Mouse (Mus musculus): ENCODE data around the gene Macrod2. TPM values are rescaled to one million over a fixed set of nuclear protein-coding genes. Genes with fewer than 3 reads are reported as not detected.

Gene Macrod2
- polyA plus RNA-seq, 1 experiment from 2014 or later: 28.7 TPM

DNA sequence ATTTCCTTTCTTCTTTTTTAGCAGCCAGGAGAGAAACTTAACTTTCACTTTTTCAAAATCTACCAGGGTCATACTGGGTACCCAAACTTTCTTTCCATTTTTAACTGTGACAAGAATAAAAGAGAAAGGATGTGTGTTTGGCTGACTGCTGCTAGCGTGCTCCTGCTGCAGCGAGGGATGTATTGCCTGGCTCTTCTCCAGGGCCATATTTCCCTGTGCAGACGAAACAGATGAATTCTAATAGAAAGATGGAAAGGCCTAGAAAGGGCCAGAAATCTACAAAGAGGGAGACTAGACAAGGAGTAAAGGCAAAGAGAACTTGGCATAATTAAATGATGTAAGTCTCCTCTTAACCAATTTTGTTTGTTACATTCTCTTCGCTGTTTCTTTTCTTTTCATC is 2005.7 kb downstream of the Macrod2 start:
- Histone ChIP-seq H3K4me1 (ENCODE audit: insufficient read depth, low read length) (no peaks in the 10 kb centered on the region), H3K27me3 (ENCODE audit: insufficient read depth, low read length) (no peaks in the 10 kb centered on the region), H3K4me3 (ENCODE audit: low read length) (no peak overlapping the region), H3K27ac (ENCODE audit: low read length) (no peak overlapping the region), H3K36me3 (ENCODE audit: insufficient read depth, low read length) (no peaks in the 10 kb centered on the region), H3K9me3 (ENCODE audit: low read length) (no peaks in the 10 kb centered on the region), H3K4me2 (replicated peaks; ENCODE audit: low read depth, low read length) (no peak overlapping the region), H3K9ac (replicated peaks; ENCODE audit: low read length) (no peak overlapping the region)
- no peak for ATAC-seq (ENCODE audit: low FRiP score, low TSS enrichment)
- 75% methylated on average over 4 of the region's 4 CpGs for WGBS

DNA sequence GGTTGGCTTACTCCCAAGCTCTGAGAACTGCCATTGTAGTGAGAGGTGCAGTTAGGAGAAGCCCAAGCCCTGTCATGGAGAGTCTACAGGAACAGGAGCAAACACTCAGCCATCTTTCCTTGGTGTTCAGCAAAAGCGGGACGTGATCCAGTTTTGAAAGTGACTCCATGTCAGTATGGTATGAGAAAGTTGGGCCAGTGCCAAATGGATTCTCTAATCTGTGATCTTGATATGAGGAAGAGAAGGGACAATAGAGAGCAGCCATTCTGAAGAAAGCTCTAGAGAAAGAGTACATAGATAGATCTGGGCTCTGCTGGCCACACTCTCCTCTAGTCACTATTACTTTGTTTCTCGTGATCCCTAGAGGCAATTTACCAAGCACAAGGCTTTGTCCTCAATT is 2006.2 kb downstream of the Macrod2 start:
- H3K4me1 ChIP-seq (ENCODE audit: insufficient read depth, low read length): no peaks in the 10 kb centered on the region
- H3K9me3 ChIP-seq (ENCODE audit: low read length): no peaks in the 10 kb centered on the region
- no peak for ATAC-seq (ENCODE audit: low FRiP score, low TSS enrichment)
- no peak overlapping the region for H3K4me2 ChIP-seq (replicated peaks; ENCODE audit: low read depth, low read length)
- WGBS: 87% methylated on average over 3 of the region's 3 CpGs
- H3K36me3 ChIP-seq (ENCODE audit: insufficient read depth, low read length): no peaks in the 10 kb centered on the region
- H3K27me3 ChIP-seq (ENCODE audit: insufficient read depth, low read length): no peaks in the 10 kb centered on the region
- no peak overlapping the region for H3K4me3 ChIP-seq (ENCODE audit: low read length)
- H3K27ac ChIP-seq (ENCODE audit: low read length): no peak overlapping the region
- H3K9ac ChIP-seq (replicated peaks; ENCODE audit: low read length): no peak overlapping the region

DNA sequence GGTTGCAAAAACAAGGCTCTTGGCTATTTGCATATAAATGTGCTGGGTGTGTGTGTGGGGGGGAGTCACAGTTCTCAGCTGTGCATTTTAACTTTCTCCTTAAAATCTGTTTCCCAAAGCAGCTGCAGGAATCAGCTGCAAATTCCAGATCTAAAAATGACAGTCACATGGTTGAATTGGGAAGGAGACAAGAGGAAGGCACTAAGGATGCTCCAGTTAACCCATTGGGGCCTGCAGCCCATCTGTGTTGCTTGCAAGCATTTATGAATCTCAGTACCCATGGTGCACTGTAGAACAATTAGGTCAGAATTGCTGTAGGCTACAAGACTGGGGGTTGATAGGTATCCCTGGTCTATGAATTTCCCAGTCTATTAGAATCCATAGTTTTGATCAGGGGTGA is 2008.3 kb downstream of the Macrod2 start:
- Histone ChIP-seq H3K27me3 (ENCODE audit: insufficient read depth, low read length) (no peaks in the 10 kb centered on the region), H3K9me3 (ENCODE audit: low read length) (no peaks in the 10 kb centered on the region), H3K9ac (replicated peaks; ENCODE audit: low read length) (no peak overlapping the region), H3K4me2 (replicated peaks; ENCODE audit: low read depth, low read length) (no peak overlapping the region), H3K4me1 (ENCODE audit: insufficient read depth, low read length) (no peaks in the 10 kb centered on the region), H3K27ac (ENCODE audit: low read length) (no peak overlapping the region), H3K4me3 (ENCODE audit: low read length) (no peak overlapping the region), H3K36me3 (ENCODE audit: insufficient read depth, low read length) (no peaks in the 10 kb centered on the region)
- ATAC-seq (ENCODE audit: low FRiP score, low TSS enrichment): no peak

DNA sequence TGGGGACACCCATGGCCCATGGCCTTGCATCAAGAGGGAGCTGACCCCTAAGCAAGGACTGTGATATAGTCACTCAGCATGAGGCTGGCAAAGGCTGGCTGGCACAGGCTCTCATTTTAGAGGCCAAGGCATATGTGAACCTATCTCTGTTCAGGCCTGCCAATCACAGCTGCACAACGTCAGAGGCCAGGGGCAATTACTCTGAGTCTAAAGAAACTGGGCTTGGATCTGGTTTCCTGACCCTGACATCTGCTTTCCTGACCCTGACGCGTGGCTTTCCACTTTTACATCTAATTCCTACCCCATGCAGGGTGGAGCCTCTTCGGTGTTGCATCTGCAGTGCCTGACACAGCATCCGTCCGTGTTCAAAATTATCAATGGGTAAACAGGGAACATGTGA is 2009.2 kb downstream of the Macrod2 start:
- no peaks in the 10 kb centered on the region for H3K4me1 ChIP-seq (ENCODE audit: insufficient read depth, low read length)
- ATAC-seq (ENCODE audit: low FRiP score, low TSS enrichment): no peak

DNA sequence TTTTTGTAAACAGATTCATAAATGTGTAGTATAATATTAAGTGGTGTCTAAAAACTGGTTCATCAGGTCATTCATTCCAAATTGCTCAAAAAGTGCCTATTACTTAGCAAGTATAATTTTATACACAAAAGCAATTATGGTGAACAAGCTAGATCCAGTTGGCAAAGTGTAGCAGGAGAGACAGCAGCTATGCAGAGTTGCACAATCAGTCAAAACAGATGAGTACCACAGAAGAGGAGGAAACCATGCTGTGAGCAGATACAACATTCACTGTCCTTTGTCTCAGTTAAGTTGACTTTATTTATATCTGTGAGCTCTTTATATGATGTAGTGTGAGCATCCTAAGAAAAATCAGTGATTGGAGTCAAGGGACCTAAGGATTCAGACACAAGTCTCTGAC is 2012.2 kb downstream of the Macrod2 start:
- Histone ChIP-seq H3K9me3 (ENCODE audit: low read length) (no peaks in the 10 kb centered on the region), H3K9ac (replicated peaks; ENCODE audit: low read length) (no peak overlapping the region), H3K4me1 (ENCODE audit: insufficient read depth, low read length) (no peaks in the 10 kb centered on the region), H3K27me3 (ENCODE audit: insufficient read depth, low read length) (no peaks in the 10 kb centered on the region), H3K36me3 (ENCODE audit: insufficient read depth, low read length) (no peaks in the 10 kb centered on the region), H3K27ac (ENCODE audit: low read length) (no peak overlapping the region), H3K4me2 (replicated peaks; ENCODE audit: low read depth, low read length) (no peak overlapping the region), H3K4me3 (ENCODE audit: low read length) (no peak overlapping the region)
- no peak for ATAC-seq (ENCODE audit: low FRiP score, low TSS enrichment)

More for the DNA sequence above, 2009.2 kb downstream of the Macrod2 start:
- Histone ChIP-seq H3K4me2 (replicated peaks; ENCODE audit: low read depth, low read length) (no peak overlapping the region), H3K4me3 (ENCODE audit: low read length) (no peak overlapping the region), H3K9me3 (ENCODE audit: low read length) (no peaks in the 10 kb centered on the region), H3K27ac (ENCODE audit: low read length) (no peak overlapping the region), H3K27me3 (ENCODE audit: insufficient read depth, low read length) (no peaks in the 10 kb centered on the region), H3K9ac (replicated peaks; ENCODE audit: low read length) (no peak overlapping the region), H3K36me3 (ENCODE audit: insufficient read depth, low read length) (no peaks in the 10 kb centered on the region)
- WGBS: 32% methylated on average over 6 of the region's 6 CpGs

DNA sequence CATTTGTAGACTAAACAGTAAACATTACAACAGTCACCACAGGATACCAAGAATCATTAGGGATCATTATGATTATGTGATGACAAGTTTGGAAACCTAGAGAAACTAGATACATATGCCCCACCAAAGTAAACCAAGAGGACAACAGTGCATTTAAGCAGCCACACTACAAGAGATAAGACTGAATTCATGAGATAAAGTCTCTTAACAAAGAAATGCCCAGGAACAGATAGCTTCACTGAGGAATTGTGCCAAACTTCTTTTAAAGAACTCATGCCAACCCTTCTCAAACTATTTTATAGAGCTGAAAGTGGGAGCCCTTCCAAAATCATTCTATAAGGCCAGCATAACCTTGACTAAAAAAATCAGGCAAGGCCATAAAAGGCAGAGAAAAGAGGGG is 2015.0 kb downstream of the Macrod2 start:
- no peak for ATAC-seq (ENCODE audit: low FRiP score, low TSS enrichment)
- H3K27me3 ChIP-seq (ENCODE audit: insufficient read depth, low read length): no peaks in the 10 kb centered on the region
- no peak overlapping the region for H3K4me2 ChIP-seq (replicated peaks; ENCODE audit: low read depth, low read length)
- H3K27ac ChIP-seq (ENCODE audit: low read length): no peak overlapping the region
- H3K9me3 ChIP-seq (ENCODE audit: low read length): no peaks in the 10 kb centered on the region
- H3K4me3 ChIP-seq (ENCODE audit: low read length): no peak overlapping the region
- no peaks in the 10 kb centered on the region for H3K4me1 ChIP-seq (ENCODE audit: insufficient read depth, low read length)
- no peaks in the 10 kb centered on the region for H3K36me3 ChIP-seq (ENCODE audit: insufficient read depth, low read length)
- no peak overlapping the region for H3K9ac ChIP-seq (replicated peaks; ENCODE audit: low read length)

DNA sequence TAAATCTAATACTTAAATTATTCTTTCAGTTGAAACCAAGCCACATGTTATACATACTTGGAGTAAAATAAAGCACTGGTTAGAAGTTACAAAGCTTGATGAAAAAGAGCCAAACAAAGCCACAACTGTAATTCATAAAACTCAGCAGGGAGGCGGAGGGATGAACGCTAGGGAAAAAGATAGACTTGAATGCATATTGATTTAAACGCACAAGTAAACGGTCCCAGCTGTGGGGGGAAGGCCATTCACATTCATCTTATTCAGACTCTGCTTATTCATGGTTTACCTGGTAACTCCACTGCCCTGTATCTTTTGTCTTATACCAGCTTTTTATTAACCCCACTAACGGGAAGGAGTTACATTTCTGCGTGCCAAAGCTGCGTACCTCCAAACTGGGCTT is 2038.0 kb downstream of the Macrod2 start:
- Histone ChIP-seq H3K4me1 (ENCODE audit: insufficient read depth, low read length) (no peaks in the 10 kb centered on the region), H3K27me3 (ENCODE audit: insufficient read depth, low read length) (no peaks in the 10 kb centered on the region), H3K4me3 (ENCODE audit: low read length) (no peak overlapping the region), H3K4me2 (replicated peaks; ENCODE audit: low read depth, low read length) (no peak overlapping the region), H3K9me3 (ENCODE audit: low read length) (no peaks in the 10 kb centered on the region), H3K27ac (ENCODE audit: low read length) (no peak overlapping the region), H3K9ac (replicated peaks; ENCODE audit: low read length) (no peak overlapping the region), H3K36me3 (ENCODE audit: insufficient read depth, low read length) (no peaks in the 10 kb centered on the region)
- 74% methylated on average over 7 of the region's 7 CpGs for WGBS
- ATAC-seq (ENCODE audit: low FRiP score, low TSS enrichment): no peak

DNA sequence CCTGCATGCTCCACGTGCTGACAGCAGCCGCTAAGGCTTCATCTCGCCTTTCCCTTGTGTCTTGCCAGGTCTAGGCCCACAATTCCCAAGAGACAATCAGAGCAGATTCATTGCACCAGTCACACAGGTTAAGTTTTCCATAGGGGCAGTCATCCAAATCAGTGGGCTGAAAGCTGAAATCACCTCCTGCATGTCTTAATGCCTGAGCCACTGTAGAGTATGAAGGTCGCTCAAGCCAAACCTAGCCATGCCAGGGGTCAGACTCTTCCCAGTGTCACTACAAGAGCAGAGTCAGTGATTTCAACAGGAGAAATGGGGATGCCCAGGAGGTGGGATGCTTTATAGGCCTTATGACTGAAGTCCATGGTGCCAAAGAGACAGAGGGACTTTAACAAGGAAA is 2039.6 kb downstream of the Macrod2 start:
- H3K4me1 ChIP-seq (ENCODE audit: insufficient read depth, low read length): no peaks in the 10 kb centered on the region
- no peaks in the 10 kb centered on the region for H3K36me3 ChIP-seq (ENCODE audit: insufficient read depth, low read length)
- no peak overlapping the region for H3K4me3 ChIP-seq (ENCODE audit: low read length)
- H3K27me3 ChIP-seq (ENCODE audit: insufficient read depth, low read length): no peaks in the 10 kb centered on the region
- no peak overlapping the region for H3K27ac ChIP-seq (ENCODE audit: low read length)
- no peaks in the 10 kb centered on the region for H3K9me3 ChIP-seq (ENCODE audit: low read length)
- H3K4me2 ChIP-seq (replicated peaks; ENCODE audit: low read depth, low read length): no peak overlapping the region
- WGBS: 69% methylated on average over 4 of the region's 4 CpGs
- ATAC-seq (ENCODE audit: low FRiP score, low TSS enrichment): peak; percentile 42; the same call in 1 of the 2 replicates
- no peak overlapping the region for H3K9ac ChIP-seq (replicated peaks; ENCODE audit: low read length)

DNA sequence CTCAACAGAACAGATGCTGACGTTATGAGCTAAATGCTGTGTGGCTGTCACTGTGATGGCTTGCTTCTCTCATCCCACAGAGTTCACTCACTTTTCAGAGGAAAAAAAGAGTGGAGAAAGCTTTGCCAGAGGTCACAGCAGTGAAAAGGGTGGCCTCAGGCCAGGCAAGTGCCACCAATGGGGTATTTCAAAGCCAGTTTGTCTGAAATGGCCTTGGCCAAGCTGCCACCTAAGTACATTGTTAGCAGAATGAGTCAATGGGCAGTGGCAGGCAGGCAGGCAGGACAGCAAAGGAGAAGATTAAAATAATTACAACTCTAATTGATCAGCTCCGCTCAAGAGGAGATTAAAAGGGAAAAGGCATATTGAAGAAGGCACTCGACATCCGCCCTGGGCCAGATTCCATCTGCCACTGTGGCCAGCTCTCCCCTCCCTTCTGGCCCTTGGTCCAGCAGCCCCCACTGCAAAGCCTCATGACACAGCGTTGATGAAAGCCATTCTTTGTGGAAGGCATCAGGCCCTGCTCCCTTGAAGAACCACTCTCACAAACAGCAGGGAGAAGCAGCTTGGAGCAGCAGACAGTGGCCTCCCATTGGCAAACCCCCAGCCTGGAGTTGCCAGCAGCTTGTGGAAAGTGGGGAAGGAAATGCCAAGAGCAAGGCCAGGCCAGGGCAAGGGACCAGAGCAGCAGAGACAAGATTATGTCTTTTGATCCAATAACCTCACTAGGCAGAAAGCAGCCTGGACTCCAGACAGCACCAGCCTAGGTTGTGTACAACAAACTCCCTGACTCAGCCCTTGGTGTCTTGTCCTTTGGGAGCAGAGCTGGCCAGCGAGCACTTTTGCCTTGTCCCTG is 2042.7 kb downstream of the Macrod2 start:
- WGBS: 81% methylated on average over 6 of the region's 6 CpGs
- no peak overlapping the region for H3K27ac ChIP-seq (ENCODE audit: low read length)
- no peaks in the 10 kb centered on the region for H3K4me1 ChIP-seq (ENCODE audit: insufficient read depth, low read length)
- H3K9me3 ChIP-seq (ENCODE audit: low read length): no peaks in the 10 kb centered on the region
- H3K4me3 ChIP-seq (ENCODE audit: low read length): no peak overlapping the region
- H3K9ac ChIP-seq (replicated peaks; ENCODE audit: low read length): no peak overlapping the region
- H3K4me2 ChIP-seq (replicated peaks; ENCODE audit: low read depth, low read length): no peak overlapping the region
- 0 out of 2 replicates have a peak, but pooled peaks have one; percentile 35 for ATAC-seq (ENCODE audit: low FRiP score, low TSS enrichment)
- no peaks in the 10 kb centered on the region for H3K36me3 ChIP-seq (ENCODE audit: insufficient read depth, low read length)
- no peaks in the 10 kb centered on the region for H3K27me3 ChIP-seq (ENCODE audit: insufficient read depth, low read length)

All from kidney, embryonic 16.5 days (tissue).